Mouse (Mus musculus): ENCODE data around the gene Gm5678.

DNA sequence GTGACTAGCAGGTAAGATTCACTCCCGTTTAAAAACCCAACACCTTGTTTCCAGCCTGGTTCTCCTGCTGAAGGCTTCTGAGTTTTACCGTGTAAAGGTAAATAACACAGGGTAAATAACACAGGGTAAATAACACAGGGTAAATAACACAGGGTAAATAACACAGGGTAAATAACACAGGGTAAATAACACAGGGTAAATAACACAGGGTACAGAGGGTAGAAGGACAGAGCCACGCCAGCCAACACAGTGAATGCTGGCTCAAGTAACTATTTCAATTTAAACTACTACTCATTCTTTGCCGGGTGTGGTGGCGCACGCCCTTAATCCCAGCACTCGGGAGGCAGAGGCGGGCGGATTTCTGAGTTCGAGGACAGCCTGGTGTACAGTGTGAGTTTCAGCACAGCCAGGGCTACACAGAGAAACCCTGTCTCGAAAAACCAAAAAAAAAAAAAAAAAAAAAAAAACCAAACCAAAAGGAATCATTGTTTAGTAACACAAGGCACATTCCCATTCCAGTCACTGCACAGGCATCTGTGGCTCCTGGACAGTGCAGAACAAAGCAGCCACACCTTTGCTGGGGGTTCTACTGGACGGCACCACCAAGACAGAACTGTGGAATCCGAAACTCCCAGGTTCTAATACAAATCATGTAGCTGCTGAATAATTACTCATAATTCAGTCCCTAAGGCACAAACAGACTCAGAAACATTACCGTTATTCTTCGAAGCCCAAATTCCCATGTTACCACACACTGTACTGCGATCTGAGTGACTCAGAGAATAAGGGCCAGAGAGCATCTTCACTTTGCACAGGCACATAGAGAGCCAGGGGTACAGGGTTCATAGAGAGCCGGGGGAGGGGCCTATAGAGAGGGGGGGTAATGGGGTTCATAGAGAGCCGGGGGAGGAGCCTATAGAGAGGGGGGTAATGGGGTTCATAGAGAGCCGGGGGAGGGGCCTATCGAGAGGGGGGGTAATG, 36.2 kb upstream of the Gm5678 start:
- TF ChIP-seq POLR2A (IDR thresholded peaks at IDR 0.05; ENCODE audit: borderline replicate concordance, control insufficient read depth, low read depth, low read length) (no peak), CTCF (IDR thresholded peaks at IDR 0.05; ENCODE audit: control insufficient read depth, insufficient read depth, low read length) (no peak)

Measured in bone marrow, adult 2 months (tissue).